Mouse (Mus musculus): Measurements from ENCODE around the gene Zfp53. TPM values are rescaled to one million over a fixed set of nuclear protein-coding genes. Genes with fewer than 3 reads are reported as not detected.

Zfp53 gene
- total RNA-seq, 2 experiments from 2014 or later, result 7.3 to 8.0 TPM

DNA sequence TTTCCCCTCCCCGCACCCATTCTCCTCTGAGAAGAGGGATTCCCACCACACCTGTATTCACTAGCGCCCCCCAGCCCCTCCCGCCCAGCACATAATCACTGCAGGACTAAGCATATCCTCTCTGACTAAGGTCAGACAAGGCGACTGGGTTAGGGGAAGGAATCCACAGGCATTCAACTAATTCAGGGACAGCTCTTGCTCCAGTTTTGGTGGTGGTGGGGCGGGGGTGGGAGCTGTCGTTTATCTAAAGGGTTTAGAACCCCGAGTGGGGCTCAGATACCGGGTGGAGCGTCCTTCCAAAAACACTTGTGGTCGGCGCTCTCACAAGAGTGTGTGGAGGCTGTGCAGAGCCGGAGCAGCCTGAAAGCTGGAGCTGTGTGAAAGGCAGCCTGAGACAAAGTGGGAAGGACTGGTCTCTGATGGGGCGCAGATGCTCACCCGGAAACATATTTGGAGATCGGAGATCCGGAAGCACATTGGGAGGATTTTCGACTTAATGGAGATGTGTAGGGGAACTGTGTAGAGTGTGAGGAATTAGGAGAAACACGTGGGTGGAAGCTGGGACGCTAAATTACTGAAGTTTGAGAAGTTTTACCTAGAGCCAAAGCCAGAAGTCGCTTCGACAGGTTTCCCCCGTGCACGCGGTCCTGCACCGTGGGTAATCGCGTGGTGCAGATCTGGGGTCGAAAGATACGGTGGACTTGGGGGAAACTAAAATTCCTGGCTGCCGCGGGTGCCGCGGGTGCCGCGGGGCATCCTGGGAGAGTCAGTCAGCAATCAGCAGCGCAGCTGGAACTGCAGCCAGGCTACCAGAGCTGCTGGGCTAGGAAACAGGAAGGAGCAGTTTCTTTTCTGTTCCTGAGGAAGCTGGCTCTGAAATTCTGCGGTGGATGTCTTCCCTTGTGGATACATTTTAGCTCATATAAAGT lies 27.7 kb downstream of the Zfp53 start:
- intact Hi-C loops (cut with DNase I), result loop anchor here (5.0 kb wide), 2 partner anchors 64 to 244 kb away; partner anchors contain the start of gene Zfp51
- DNase-seq, result peak; percentile 67

DNA sequence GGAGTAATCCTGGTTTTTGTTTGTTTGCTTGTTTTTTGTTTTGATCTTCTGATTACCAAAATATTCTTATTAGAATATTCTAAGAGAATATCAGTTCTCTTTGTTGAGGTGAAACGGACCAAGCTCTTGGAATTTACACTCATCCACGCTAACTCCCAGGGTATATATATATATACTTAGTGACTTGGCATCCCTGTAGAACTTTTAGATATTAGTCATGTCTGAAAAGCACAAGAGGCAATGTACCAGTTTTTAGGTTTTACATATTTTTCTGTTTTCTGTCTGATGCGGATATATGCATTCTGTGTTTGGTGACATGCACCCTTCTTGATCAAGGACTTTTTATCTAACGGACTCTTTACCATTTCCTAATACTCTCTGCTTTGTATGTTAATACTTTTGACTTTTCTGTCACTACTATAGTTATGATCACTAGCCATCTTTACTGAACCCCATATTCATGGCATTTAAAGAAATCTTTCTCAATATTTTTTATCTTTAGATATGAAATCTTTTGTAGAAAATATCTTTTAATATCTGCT lies 28.4 kb downstream of the Zfp53 start:
- intact Hi-C loops (cut with DNase I), result loop anchor here (5.0 kb wide), 2 partner anchors 65 to 245 kb away; partner anchors contain the start of gene Zfp51

DNA sequence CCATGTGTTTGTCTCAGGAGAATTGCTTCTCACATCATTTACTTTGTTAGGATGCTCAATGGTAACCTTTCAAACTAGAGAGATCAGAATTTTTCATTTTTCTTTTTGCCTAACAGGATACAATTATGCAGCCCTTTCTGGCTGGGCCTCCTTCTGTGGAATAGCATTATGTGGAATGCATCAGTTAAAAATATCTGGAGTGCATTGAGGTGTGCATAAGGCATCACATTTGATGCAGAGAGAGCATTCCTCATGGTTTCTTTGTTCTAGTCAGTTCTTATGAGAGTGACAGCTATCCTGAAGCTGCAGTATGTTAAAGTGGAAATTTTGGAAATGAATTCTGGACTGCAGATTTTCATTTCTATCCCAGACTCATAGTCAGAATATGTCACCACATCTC lies 37.5 kb downstream of the Zfp53 start:
- intact Hi-C loops (cut with DNase I), result no loop called here
- no peak for DNase-seq

More for the DNA sequence above, 28.4 kb downstream of the Zfp53 start:
- DNase-seq, result no peak

DNA sequence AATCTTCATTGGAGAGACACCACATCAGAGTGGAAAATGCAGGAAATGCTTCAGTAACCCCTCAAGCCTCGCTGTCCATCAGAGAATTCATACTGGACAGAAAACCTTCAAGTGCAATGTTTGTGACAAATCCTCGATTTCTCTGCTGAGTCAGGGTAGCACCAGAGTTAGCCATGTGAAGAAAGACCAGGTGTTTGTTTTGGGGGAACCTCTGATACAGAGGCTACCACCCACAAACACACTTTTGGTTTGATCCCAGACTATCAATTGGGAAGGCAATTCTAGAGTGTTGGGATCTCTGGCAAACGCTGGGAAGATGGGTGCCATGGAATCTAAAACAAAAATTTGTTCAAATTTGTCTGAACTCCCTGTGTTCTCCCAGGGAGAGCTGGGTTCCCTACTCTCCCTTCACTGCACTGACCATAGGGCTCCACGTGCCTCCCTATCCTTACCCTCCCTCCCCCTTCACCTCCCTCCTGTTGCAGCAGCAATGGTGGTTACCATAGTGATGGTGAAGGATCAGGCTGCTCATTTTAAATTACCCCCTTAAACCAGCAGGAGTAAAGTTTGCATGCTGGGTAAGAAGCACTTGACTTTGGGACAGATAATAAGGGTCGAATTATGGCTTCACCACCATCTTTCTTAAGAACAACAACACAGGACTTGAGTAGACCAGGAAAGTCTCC lies 42.0 kb downstream of the Zfp53 start:
- intact Hi-C loops (cut with DNase I), result no loop called here
- DNase-seq, result no peak

DNA sequence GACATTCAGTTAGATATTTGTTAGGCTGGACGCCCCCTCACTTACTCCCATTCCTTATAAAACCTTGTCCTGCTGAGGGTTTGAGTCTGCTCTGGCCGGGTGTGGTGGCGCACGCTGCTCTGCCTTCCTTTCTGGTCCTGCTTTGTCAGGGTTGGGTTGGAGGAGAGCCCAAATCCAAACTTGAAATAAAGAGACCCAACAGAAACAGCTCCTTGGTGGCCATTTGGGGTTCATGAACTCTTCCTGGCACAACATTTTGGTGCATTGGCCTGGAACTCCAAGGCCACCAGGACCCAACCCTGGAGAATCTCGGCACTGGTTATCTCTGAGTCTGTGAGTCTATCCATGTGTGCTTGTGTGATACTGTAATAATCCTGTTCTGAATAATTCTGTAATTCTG lies 42.8 kb downstream of the Zfp53 start:
- intact Hi-C loops (cut with DNase I), result no loop called here
- peak; percentile 2 for DNase-seq

DNA sequence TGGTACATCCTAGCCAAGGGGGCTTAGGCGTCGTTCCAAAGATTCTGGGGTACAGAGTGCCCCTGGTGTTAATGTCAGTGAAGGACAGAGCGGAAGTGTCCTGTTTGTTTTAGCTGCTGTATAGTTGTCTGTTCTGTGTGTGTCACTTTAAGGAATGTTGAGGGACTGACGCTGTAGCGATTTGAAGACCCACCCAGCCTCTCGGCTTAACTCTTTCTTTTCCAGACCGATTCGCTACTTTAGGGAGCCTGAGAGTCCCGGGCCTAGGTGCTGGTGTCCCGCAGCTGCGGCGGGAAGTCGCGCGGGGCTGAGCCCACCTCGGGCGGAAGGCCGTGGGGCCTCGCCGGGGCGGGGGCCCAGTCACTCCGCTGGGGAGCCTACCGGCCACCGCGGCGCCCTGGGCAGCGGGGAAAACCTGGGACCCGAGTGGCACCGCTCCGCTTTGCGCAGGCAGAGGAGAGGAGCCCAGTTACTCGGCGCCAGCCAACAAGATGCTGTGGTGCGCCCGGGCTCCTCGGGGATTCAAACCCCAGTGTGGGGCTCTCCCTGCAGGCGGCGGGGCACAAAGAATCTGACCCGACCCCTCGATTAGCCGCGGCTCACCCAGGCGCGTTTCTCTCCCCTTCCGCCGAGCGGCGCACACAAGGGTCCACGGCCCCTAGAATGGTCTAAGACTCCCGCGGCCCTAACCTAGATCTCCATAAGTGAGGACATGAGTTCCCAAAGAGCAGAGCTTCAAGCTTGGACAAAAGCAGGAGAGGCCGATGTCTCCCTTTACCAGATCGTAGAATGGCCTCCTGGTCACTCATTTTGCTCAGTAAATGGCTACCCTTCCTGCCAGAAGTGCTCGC lies 43.5 kb downstream of the Zfp53 start:
- intact Hi-C loops (cut with DNase I), result no loop called here
- DNase-seq, result peak; percentile 67

DNA sequence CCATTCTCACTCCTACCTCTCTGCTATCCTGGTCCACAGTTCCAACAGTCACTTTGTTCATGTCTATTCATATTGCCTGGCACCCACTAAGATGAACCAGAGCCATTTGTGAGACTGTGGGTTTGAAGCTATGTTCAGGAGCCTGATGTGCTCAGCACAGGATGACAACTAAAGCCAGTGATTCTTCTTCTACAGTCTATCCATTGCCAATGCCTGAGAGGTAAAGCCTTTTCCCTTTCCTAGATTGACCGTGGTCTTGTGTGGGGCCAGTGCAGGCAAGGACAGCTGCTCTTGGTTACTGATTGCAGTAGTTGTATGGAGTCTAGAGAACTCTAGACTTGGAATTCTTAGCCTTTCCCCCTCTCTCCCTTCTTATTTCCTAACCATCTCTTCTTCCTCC lies 45.2 kb downstream of the Zfp53 start:
- intact Hi-C loops (cut with DNase I), result no loop called here
- no peak for DNase-seq

DNA sequence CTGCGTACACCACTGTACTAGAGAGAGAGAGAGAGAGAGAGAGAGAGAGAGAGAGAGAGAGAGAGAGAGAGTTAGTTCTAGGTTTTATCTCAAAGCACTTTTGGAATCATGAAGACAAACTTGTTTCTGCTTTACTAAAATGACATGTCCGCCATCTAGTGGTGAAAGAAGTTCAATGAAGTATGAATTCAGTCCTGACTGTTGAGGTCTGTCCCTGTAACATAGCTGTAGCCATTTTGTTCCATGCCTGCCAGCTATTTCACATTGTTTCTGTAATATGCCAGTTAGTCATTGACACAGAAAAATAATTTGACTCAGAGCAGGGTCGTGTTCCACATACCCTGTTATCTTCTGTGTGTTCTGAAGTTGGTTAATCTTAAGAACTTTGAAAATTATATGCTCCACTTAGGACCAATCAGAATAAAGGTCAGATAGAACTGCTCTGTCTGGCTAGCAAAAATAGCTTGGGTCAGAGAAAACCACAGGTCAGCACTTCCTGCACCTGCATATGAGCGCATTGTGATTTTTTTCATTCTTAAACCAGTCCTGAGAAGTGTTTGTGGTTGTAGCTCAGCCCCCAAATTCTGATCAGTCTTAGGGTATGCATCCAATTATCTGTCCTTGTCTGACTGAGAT lies 45.8 kb downstream of the Zfp53 start:
- peak; percentile 4 for DNase-seq
- intact Hi-C loops (cut with DNase I), result no loop called here

DNA sequence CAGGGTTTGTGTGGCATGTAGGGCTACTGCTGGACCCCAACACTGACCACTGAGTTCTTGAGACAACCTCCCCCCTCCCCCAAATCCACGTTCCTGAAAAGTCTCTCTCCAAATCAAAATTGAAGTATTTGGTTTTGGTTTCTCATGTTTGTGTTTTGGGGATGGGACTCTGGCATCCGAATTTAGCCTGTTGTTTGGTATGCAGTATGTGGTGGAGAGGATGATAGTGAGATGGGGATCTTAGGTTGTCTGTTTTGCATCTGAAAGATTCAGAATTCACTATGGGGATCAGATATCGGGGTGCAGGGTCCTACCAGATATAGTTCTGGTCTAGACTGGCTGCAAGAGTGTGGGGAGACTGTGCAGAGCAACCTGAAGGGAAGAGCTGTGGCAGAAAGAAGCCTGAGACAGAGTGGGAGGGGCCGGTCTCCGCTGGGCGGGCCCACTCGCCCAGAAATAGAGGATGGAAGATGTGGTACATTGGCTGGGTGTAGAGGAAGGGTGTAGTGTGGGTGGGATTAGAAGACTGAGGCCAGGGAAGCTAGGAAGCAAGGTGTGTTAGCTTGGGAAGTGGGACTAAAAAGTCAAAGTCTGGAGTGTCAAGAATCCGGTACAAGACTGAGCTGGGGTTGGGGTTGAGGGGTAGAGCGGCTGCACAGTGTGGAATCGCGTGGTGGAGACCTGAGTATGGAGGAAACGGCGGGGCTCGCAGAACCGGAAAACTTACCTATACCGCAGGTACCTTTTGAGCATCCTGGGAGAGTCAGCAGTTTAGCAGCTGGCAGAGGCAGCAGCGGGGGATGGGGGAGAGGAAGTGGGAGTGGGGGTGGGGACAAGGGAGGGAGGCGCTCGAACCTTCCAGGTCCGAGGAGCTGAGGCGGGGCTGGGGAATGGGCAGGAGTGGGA lies 46.6 kb downstream of the Zfp53 start, which contains the start of gene Zfp52:
TSS of gene Zfp52 (plus strand) at position 444 of the 906 bp plus-strand sequence.
- intact Hi-C loops (cut with DNase I), result no loop called here
- DNase-seq, result peak; percentile 48

DNA sequence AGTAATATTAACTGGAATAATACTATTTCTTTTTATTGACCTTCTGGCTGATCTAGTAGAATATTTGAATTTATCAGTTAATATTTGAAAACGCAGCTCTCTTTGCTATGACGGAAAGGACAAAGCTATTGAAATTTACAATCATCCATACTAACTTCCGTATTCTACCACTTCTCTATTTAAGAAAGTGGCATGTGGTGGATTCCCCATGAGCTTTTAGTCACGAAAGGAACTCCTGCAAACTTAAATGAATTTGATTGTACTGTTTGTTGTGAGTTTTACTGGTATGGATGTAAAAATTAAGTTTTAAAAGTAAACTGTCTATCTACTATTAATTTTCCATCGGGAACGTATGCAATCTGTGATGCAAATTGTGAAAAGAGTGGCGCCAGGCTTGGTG lies 47.3 kb downstream of the Zfp53 start:
- DNase-seq, result no peak
- intact Hi-C loops (cut with DNase I), result no loop called here

DNA sequence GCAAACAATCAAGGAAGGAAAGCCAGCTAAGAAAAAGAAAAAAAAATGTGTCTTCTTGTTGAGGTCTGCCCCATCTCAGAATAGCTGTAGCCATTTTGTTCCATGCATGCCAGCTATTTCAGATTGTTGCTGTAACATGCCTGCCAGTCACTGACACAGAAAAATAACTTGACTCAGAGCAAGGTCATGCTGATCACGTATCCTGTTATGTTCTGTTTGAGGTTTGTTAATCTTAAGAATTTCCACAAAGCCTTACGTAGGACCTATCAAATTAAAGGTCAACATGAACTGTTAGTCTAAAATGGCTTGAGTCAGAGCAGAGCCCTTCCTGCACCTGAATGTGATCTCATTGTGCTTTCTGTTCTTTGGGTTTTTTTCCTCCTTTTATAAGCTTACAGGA lies 47.9 kb downstream of the Zfp53 start:
- DNase-seq, result no peak
- intact Hi-C loops (cut with DNase I), result no loop called here

DNA sequence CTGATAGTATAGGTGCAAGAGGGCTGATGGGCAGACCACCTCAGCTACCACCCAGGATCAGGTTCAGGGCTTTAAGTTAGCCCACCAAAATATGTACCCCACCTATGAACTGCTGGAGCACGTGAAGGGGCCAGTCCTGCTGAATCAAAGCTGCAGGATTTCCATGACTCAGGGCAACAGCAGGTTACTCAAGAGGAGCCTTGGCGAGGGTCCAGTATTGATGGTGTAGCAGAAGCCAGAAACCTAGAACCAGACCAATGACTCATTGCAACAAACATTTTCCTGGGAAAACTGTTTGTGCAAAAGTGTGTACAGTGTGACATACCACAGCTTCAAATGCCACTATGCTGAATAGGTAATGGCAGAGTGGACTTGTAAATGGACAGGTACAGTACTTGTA lies 69.0 kb downstream of the Zfp53 start:
- no peak for DNase-seq
- intact Hi-C loops (cut with DNase I), result no loop called here

Other genes starting within 250 kb of the Zfp53 start
- not detected for gene Vmn1r235, start 232.6 kb upstream of the Zfp53 start, total RNA-seq (2021)
- not detected for gene Vmn1r236, start 206.1 kb upstream of the Zfp53 start, total RNA-seq (2021)
- gene Vmn1r237, start 177.1 kb upstream of the Zfp53 start, total RNA-seq (2021), result not detected
- gene Zfp677, start 105.2 kb upstream of the Zfp53 start, total RNA-seq (2021), result 1 to 10 TPM; 3.3 to 3.5 TPM
- gene Zfp54, start 65.8 kb upstream of the Zfp53 start, total RNA-seq (2021), result 1 to 10 TPM; 2.7 to 3.6 TPM
- gene Zfp51, start 38.6 kb upstream of the Zfp53 start, total RNA-seq (2021), result 1 to 10 TPM; 4.8 to 4.9 TPM
- 10 to 100 TPM in 1 of 2 experiments, 1 to 10 TPM in 1; 9.5 to 10.2 TPM for gene Zfp52, start 46.5 kb downstream of the Zfp53 start, total RNA-seq (2021)
- gene Zfp948, start 78.0 kb downstream of the Zfp53 start, total RNA-seq (2021), result 10 to 100 TPM; 18.8 to 19.9 TPM
- gene Zfp983, start 161.6 kb downstream of the Zfp53 start, total RNA-seq (2021), result 10 to 100 TPM; 15.5 to 16.9 TPM
- gene Gm10226, start 202.9 kb downstream of the Zfp53 start, total RNA-seq (2021), result 10 to 100 TPM in 1 of 2 experiments, 1 to 10 TPM in 1; 3.3 to 13.6 TPM
- gene Zfp760, start 218.7 kb downstream of the Zfp53 start, total RNA-seq (2021), result 10 to 100 TPM; 13.6 to 15.9 TPM
- gene Zfp229, start 241.8 kb downstream of the Zfp53 start, total RNA-seq (2021), result 10 to 100 TPM; 10.1 to 14.6 TPM

Measured in left cerebral cortex, postnatal 4 days (tissue).